Mouse (Mus musculus) heart, adult 2 months (tissue): ENCODE measurements around the gene Kcnq4. TPM values are rescaled to one million over a fixed set of nuclear protein-coding genes. Genes with fewer than 3 reads are reported as not detected.

ENCODE experiments used
- DNase-seq, 2 experiments: peaks; one replicate each; pipeline ENCODE4 v3.0.0; 2021
- H3K27ac ChIP-seq: fragments of 200-600 bp; 2 replicates; pipeline ENCODE4 v1.8.1; 2022
- H3K27me3 ChIP-seq: fragments of 200-500 bp; 2 replicates; pipeline ENCODE4 v1.6.1; 2012; ENCODE audit warnings: mild to moderate bottlenecking, low read length, inconsistent platforms, mixed read lengths; ENCODE audit not compliant: control insufficient read depth, insufficient read depth
- H3K36me3 ChIP-seq: fragments of 200-500 bp; 2 replicates; pipeline ENCODE4 v1.6.1; 2012; ENCODE audit warnings: low read length, inconsistent platforms; ENCODE audit not compliant: control insufficient read depth, insufficient read depth
- H3K4me1 ChIP-seq: fragments of 200-500 bp; 2 replicates; pipeline ENCODE4 v1.6.1; 2011; ENCODE audit warnings: low read length; ENCODE audit not compliant: control insufficient read depth, insufficient read depth
- H3K4me3 ChIP-seq: fragments of 200-600 bp; 2 replicates; pipeline ENCODE4 v1.8.1; 2022
- H3K79me2 ChIP-seq: fragments of 200-500 bp; replicated peaks from 2 replicates; pipeline ENCODE4 v1.6.1; 2012; ENCODE audit warnings: mild to moderate bottlenecking, inconsistent platforms, low read length, moderate library complexity, mixed read lengths; ENCODE audit not compliant: control insufficient read depth, insufficient read depth
- H3K9ac ChIP-seq: fragments of 200-500 bp; 2 replicates; pipeline ENCODE4 v1.6.1; 2012; ENCODE audit warnings: low read depth, mild to moderate bottlenecking, control low read depth, inconsistent platforms, low read length, mixed read lengths
- CTCF ChIP-seq: fragments of 200-600 bp; IDR thresholded peaks from 2 replicates; pipeline ENCODE4 v1.8.1; 2022; ENCODE audit warnings: antibody characterized with exemption, mild to moderate bottlenecking, moderate library complexity
- EP300 ChIP-seq: fragments of 200-500 bp; IDR thresholded peaks from 2 replicates; pipeline ENCODE4 v1.6.1; 2011; ENCODE audit warnings: low read depth, low read length, control low read depth; ENCODE audit not compliant: insufficient read depth
- POLR2A ChIP-seq: fragments of 200-500 bp; IDR thresholded peaks from 2 replicates; pipeline ENCODE4 v1.6.1; 2011; ENCODE audit warnings: mild to moderate bottlenecking, low read depth, low read length, control low read depth; ENCODE audit not compliant: insufficient read depth
- WGBS: fragments of 180-500 bp; shearing (Covaris S2); methylation state at CpG from one replicate; pipeline ENCODE4 v1.1.7; 2018; 5-methylcytosine and 5-hydroxymethylcytosine counted together
- intact Hi-C: fragments of 180-260 bp; cut with DNase I; formaldehyde crosslinking; loops from one replicate; pipeline ENCODE4 v1.15.1; 2025
- polyA plus RNA-seq: library from polyadenylated mRNA; depleted of rRNA; stranded (reverse); fragments of >200 nt; gene quantifications from 2 replicates; pipeline ENCODE4 v1.2.3, GENCODE M21; 2012
- total RNA-seq, 2 experiments: library from RNA; stranded (reverse); gene quantifications; 2 replicates each; pipeline ENCODE4 v1.2.3; 2021

Gene Kcnq4
- total and polyA plus RNA-seq, 3 experiments = 1.6 to 6.9 (median 1.9) TPM

- 4% methylated on average over 1 of the region's 1 CpGs for WGBS
- intact Hi-C loops = loop anchor here (1.0 kb wide), 2 partner anchors 74 to 166 kb away; no protein-coding TSS in a partner anchor
Observed at GRCm38 (mm10) chr4:120755299-120755698, 6.9 kb upstream of the Kcnq4 start.

GRCm38 (mm10) chr4:120749601-120750000, 1.2 kb upstream of the Kcnq4 start:
- Histone ChIP-seq H3K4me3 (no peak overlapping the region), H3K4me1 (no peaks in the 10 kb centered on the region; the same call in 1 of the 2 replicates), H3K79me2 (no peaks in the 10 kb centered on the region), H3K36me3 (no peaks in the 10 kb centered on the region), H3K27me3 (peaks cover 5% of the 10 kb centered on the region; the same call in 1 of the 2 replicates), H3K9ac (no peak overlapping the region), H3K27ac (no peak overlapping the region)
- 38% methylated on average over 2 of the region's 2 CpGs for WGBS
- TF ChIP-seq EP300 (no peak), POLR2A (no peak), CTCF (no peak)
- DNase-seq = no peak
- intact Hi-C loops = no loop called here

More at GRCm38 (mm10) chr4:120755299-120755698, 6.9 kb upstream of the Kcnq4 start:
- Histone ChIP-seq H3K27me3 (no peaks in the 10 kb centered on the region), H3K27ac (no peak overlapping the region), H3K79me2 (no peaks in the 10 kb centered on the region), H3K36me3 (no peaks in the 10 kb centered on the region), H3K9ac (no peak overlapping the region), H3K4me3 (no peak overlapping the region), H3K4me1 (no peaks in the 10 kb centered on the region)
- peak; percentile 58 to 75 for DNase-seq
- peak; percentile 89 for TF ChIP-seq CTCF
- 0 out of 2 replicates have a peak, but pooled peaks have one; percentile 40 for TF ChIP-seq EP300
- TF ChIP-seq POLR2A = no peak

GRCm38 (mm10) chr4:120747243-120747792, 1.1 kb downstream of the Kcnq4 start:
- intact Hi-C loops = no loop called here
- no peaks in the 10 kb centered on the region for H3K36me3 ChIP-seq
- H3K4me1 ChIP-seq = no peaks in the 10 kb centered on the region; the same call in 1 of the 2 replicates
- under 1% methylated on average over 54 of the region's 75 CpGs for WGBS
- H3K27me3 ChIP-seq = peaks cover 5% of the 10 kb centered on the region; the same call in 1 of the 2 replicates
- no peaks in the 10 kb centered on the region for H3K79me2 ChIP-seq
- peak overlapping the region; percentile 72 for H3K9ac ChIP-seq
- DNase-seq = peak; percentile 56 to 61
- H3K27ac ChIP-seq = peak overlapping the region; percentile 40; the same call in 1 of the 2 replicates
- peak overlapping the region; percentile 61 for H3K4me3 ChIP-seq
- TF ChIP-seq CTCF = no peak
- TF ChIP-seq POLR2A = no peak
- no peak for TF ChIP-seq EP300

- Histone ChIP-seq H3K36me3 (no peaks in the 10 kb centered on the region), H3K27ac (peak overlapping the region; percentile 43), H3K4me1 (no peaks in the 10 kb centered on the region; the same call in 1 of the 2 replicates), H3K79me2 (no peaks in the 10 kb centered on the region), H3K27me3 (peaks cover 5% of the 10 kb centered on the region; the same call in 1 of the 2 replicates), H3K4me3 (peak overlapping the region; percentile 61), H3K9ac (peak overlapping the region; percentile 72)
- no peak for TF ChIP-seq EP300
- no peak for TF ChIP-seq POLR2A
- TF ChIP-seq CTCF = no peak
- intact Hi-C loops = no loop called here
- DNase-seq = peak; percentile 47 to 56
- 7% methylated on average over 51 of the region's 53 CpGs for WGBS
Observed at GRCm38 (mm10) chr4:120746552-120747150, 1.8 kb downstream of the Kcnq4 start.

GRCm38 (mm10) chr4:120745731-120746551, 2.5 kb downstream of the Kcnq4 start:
- peaks cover 1% of the 10 kb centered on the region; the same call in 1 of the 2 replicates for H3K4me1 ChIP-seq
- H3K79me2 ChIP-seq = no peaks in the 10 kb centered on the region
- peaks cover 5% of the 10 kb centered on the region; the same call in 1 of the 2 replicates for H3K27me3 ChIP-seq
- TF ChIP-seq POLR2A (no peak), EP300 (no peak), CTCF (no peak)
- intact Hi-C loops = no loop called here
- no peaks in the 10 kb centered on the region for H3K36me3 ChIP-seq
- peak overlapping the region; percentile 43 for H3K27ac ChIP-seq
- peak overlapping the region; percentile 72 for H3K9ac ChIP-seq
- no peak overlapping the region for H3K4me3 ChIP-seq
- WGBS = 65% methylated on average over 10 of the region's 10 CpGs
- DNase-seq = peak in 1 of 2 experiments; percentile 24
